Mouse (Mus musculus): ENCODE measurements around the gene Armh2. TPM values are rescaled to one million over a fixed set of nuclear protein-coding genes. Genes with fewer than 3 reads are reported as not detected.

Gene Armh2
- polyA plus RNA-seq, 1 experiment from 2014 or later = 0.14 TPM

DNA sequence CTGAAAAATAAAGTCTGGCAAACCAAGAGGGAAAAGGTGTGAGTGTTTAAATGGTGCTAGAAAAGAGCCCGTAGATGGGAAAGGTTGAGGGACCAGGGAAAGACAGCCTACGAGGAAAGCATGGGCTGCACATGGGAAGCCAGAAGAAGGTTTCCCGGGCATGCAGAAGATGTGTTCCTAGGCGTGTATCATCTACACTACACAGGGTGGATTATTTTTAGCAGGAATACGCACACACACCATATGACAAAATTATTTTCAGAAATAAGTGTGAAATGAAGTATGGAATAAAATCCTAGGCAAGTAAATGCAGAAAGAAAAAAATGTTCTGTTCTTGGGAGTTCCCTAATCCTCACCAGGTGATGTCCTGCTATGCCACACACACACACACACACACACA lies 46.4 kb downstream of the Armh2 start:
- Histone ChIP-seq H3K36me3 (no peaks in the 10 kb centered on the region), H3K4me2 (no peak overlapping the region), H3K4me1 (no peaks in the 10 kb centered on the region), H3K27me3 (replicated peaks) (no peaks in the 10 kb centered on the region), H3K9ac (no peak overlapping the region), H3K9me3 (replicated peaks) (no peaks in the 10 kb centered on the region), H3K27ac (no peak overlapping the region), H3K4me3 (no peak overlapping the region)
- no peak for ATAC-seq
- WGBS (ENCODE audit: insufficient replicate concordance) = 77% methylated on average over 5 of the region's 5 CpGs

DNA sequence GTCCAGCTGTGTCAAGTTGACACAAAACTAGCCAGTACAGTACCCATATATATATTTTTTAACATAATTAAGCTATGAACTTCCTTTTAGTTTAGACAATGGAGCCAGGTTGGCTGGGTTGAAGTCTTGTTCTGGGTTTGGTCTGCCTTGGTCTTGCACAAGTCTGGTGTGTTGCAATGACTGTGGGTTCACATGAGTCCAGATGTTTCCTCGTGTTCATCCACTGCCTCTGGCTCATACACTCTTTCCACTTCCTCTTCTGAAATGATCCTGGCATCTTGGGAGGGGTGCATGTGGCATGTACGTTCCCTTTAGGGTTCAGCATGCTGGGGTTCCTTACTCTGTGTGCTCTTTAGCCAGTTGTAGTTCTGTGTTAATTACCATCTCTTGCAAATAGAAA lies 50.3 kb downstream of the Armh2 start:
- Histone ChIP-seq H3K4me1 (no peaks in the 10 kb centered on the region), H3K9me3 (replicated peaks) (no peaks in the 10 kb centered on the region), H3K36me3 (no peaks in the 10 kb centered on the region), H3K4me2 (no peak overlapping the region), H3K27me3 (replicated peaks) (no peaks in the 10 kb centered on the region), H3K9ac (no peak overlapping the region), H3K27ac (no peak overlapping the region), H3K4me3 (no peak overlapping the region)
- 23% methylated on average over 2 of the region's 2 CpGs for WGBS (ENCODE audit: insufficient replicate concordance)
- peak; percentile 42; the same call in 1 of the 2 replicates for ATAC-seq

DNA sequence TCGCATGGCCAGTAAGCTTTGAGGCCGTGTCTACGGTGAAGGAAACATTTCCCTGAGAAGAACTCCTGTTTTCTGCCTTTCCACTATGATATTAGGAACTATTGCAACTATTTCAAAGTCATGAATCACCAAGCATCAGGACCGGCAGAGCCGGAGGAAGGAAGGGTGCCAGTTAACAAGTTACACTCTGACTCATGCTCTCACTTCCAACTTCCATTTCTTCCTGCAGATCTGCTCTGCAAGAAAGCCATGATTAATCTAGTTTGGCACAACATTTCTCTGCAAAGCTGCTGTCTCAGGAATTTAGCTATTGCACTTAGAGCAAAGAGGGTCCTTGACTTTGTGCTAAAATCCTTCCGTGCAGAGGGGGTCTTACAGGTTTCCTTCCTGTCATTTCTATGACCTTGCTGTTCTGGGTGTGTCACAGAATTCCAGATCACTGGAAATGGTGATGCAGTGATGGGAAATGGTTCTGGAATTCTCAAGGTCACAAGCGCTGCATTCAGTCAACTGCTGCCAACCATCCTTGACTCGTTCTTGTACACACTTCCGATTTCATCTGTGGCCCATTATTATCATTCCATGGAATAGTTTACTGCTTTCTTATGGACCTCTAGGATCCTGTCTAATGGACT lies 51.5 kb downstream of the Armh2 start:
- 69% methylated on average over 9 of the region's 9 CpGs for WGBS (ENCODE audit: insufficient replicate concordance)
- no peak for ATAC-seq

More for the DNA sequence above, 51.5 kb downstream of the Armh2 start:
- H3K4me2 ChIP-seq = no peak overlapping the region
- no peaks in the 10 kb centered on the region for H3K36me3 ChIP-seq
- H3K27ac ChIP-seq = peak overlapping the region; percentile 5; the same call in 1 of the 2 replicates
- no peak overlapping the region for H3K9ac ChIP-seq
- no peaks in the 10 kb centered on the region for H3K4me1 ChIP-seq
- no peak overlapping the region for H3K4me3 ChIP-seq
- no peaks in the 10 kb centered on the region for H3K9me3 ChIP-seq (replicated peaks)
- no peaks in the 10 kb centered on the region; the same call in 1 of the 2 replicates for H3K27me3 ChIP-seq (replicated peaks)

Other genes with a start within 250 kb of the Armh2 start
- gene Ripor2, start 159.0 kb upstream of the Armh2 start, polyA plus RNA-seq (2016; fragmentation: Nextera tagmentation; extraction: Ambion mirVana) = 6.6 and 8.3 TPM in 2 replicates
- gene Gmnn, start 20.7 kb downstream of the Armh2 start, polyA plus RNA-seq (2016; fragmentation: Nextera tagmentation; extraction: Ambion mirVana) = 153 and 154 TPM in 2 replicates
- gene BC005537, start 60.4 kb downstream of the Armh2 start, polyA plus RNA-seq (2016; fragmentation: Nextera tagmentation; extraction: Ambion mirVana) = 10.1 and 10.8 TPM in 2 replicates
- 61.2 and 66.4 TPM in 2 replicates for gene Acot13, start 90.3 kb downstream of the Armh2 start, polyA plus RNA-seq (2016; fragmentation: Nextera tagmentation; extraction: Ambion mirVana)
- gene Tdp2, start 90.4 kb downstream of the Armh2 start, polyA plus RNA-seq (2016; fragmentation: Nextera tagmentation; extraction: Ambion mirVana) = 39.9 and 40.5 TPM in 2 replicates
- 0.11 and 0.18 TPM in 2 replicates for gene D130043K22Rik, start 103.9 kb downstream of the Armh2 start, polyA plus RNA-seq (2016; fragmentation: Nextera tagmentation; extraction: Ambion mirVana)
- 3.0 and 3.4 TPM in 2 replicates for gene Aldh5a1, start 196.4 kb downstream of the Armh2 start, polyA plus RNA-seq (2016; fragmentation: Nextera tagmentation; extraction: Ambion mirVana)
- gene Gpld1, start 201.9 kb downstream of the Armh2 start, polyA plus RNA-seq (2016; fragmentation: Nextera tagmentation; extraction: Ambion mirVana) = 1.8 TPM in 2 replicates

Measured in liver, embryonic 12.5 days (tissue).